Mouse (Mus musculus) limb, embryonic 13.5 days (tissue): ENCODE measurements at regions not wholly inside any gene's neighbourhood (a gene's known extent, or its start where the extent isn't known, plus 50 kb on each side); places are given as distances from the start of the nearest gene placed in this dataset.

Source experiments
- ATAC-seq: fragments of 200-750 bp; cut with Nextera tagmentation; 2 replicates; pipeline ENCODE4 v1.8.0; 2017; ENCODE audit warnings: low read depth, moderate number of reproducible peaks, moderate TSS enrichment; ENCODE audit not compliant: low FRiP score
- H3K27ac ChIP-seq: fragments of 300-500 bp; sonication (generic); 2 replicates; pipeline ENCODE4 v1.5.1; 2015; ENCODE audit warnings: inconsistent platforms, mild to moderate bottlenecking, moderate library complexity
- H3K27me3 ChIP-seq: fragments of 300-500 bp; sonication (generic); 2 replicates; pipeline ENCODE4 v1.6.1; 2015; ENCODE audit warnings: mild to moderate bottlenecking, inconsistent platforms
- H3K36me3 ChIP-seq: fragments of 300-500 bp; sonication (generic); 2 replicates; pipeline ENCODE4 v1.6.1; 2015; ENCODE audit warnings: inconsistent platforms, mild to moderate bottlenecking, moderate library complexity
- H3K4me1 ChIP-seq: fragments of 300-500 bp; sonication (generic); 2 replicates; pipeline ENCODE4 v1.6.1; 2015; ENCODE audit warnings: inconsistent platforms
- H3K4me2 ChIP-seq: fragments of 300-500 bp; sonication (generic); replicated peaks from 2 replicates; pipeline ENCODE4 v1.6.1; 2015; ENCODE audit warnings: inconsistent platforms, mild to moderate bottlenecking, moderate library complexity
- H3K4me3 ChIP-seq: fragments of 300-500 bp; sonication (generic); 2 replicates; pipeline ENCODE4 v1.5.1; 2015; ENCODE audit warnings: moderate library complexity, mild to moderate bottlenecking, inconsistent platforms
- H3K9ac ChIP-seq: fragments of 300-500 bp; sonication (generic); 2 replicates; pipeline ENCODE4 v1.6.1; 2015; ENCODE audit warnings: mild to moderate bottlenecking, inconsistent platforms
- H3K9me3 ChIP-seq: fragments of 300-500 bp; sonication (generic); 2 replicates; pipeline ENCODE4 v1.6.1; 2016; ENCODE audit warnings: inconsistent platforms
- WGBS: fragments of 180-500 bp; shearing (Covaris S2); methylation state at CpG from one replicate; pipeline ENCODE4 v1.1.7; 2015; 5-methylcytosine and 5-hydroxymethylcytosine counted together

GRCm38 (mm10) chr5:91892338-91892737, 70.5 kb downstream of the Rchy1 start:
- Histone ChIP-seq H3K36me3 (no peaks in the 10 kb centered on the region), H3K27ac (no peak overlapping the region), H3K4me1 (no peaks in the 10 kb centered on the region), H3K4me2 (no peak overlapping the region), H3K27me3 (no peaks in the 10 kb centered on the region), H3K9me3 (no peaks in the 10 kb centered on the region), H3K4me3 (no peak overlapping the region), H3K9ac (no peak overlapping the region)
- ATAC-seq = no peak; the same call in 1 of the 2 replicates
- 90% methylated on average over 2 of the region's 2 CpGs for WGBS

- 54% methylated on average over 1 of the region's 1 CpGs for WGBS
- Histone ChIP-seq H3K9me3 (no peaks in the 10 kb centered on the region), H3K4me3 (no peak overlapping the region), H3K9ac (no peak overlapping the region), H3K4me1 (no peaks in the 10 kb centered on the region), H3K27me3 (no peaks in the 10 kb centered on the region), H3K36me3 (no peaks in the 10 kb centered on the region), H3K4me2 (no peak overlapping the region), H3K27ac (no peak overlapping the region)
- ATAC-seq = no peak; the same call in 1 of the 2 replicates
Observed at GRCm38 (mm10) chr5:91881771-91882170, 81.1 kb downstream of the Rchy1 start.

GRCm38 (mm10) chr5:91880231-91880630, 82.6 kb downstream of the Rchy1 start:
- ATAC-seq = no peak
- no peak overlapping the region for H3K4me3 ChIP-seq
- H3K4me1 ChIP-seq = peaks cover 7% of the 10 kb centered on the region
- H3K4me2 ChIP-seq = no peak overlapping the region
- no peak overlapping the region for H3K27ac ChIP-seq
- H3K36me3 ChIP-seq = no peaks in the 10 kb centered on the region
- no peak overlapping the region for H3K9ac ChIP-seq
- no peaks in the 10 kb centered on the region for H3K9me3 ChIP-seq
- 90% methylated on average over 3 of the region's 3 CpGs for WGBS
- no peaks in the 10 kb centered on the region for H3K27me3 ChIP-seq

GRCm38 (mm10) chr5:91878627-91879026, 84.2 kb downstream of the Rchy1 start:
- peaks cover 13% of the 10 kb centered on the region for H3K4me1 ChIP-seq
- H3K9me3 ChIP-seq = no peaks in the 10 kb centered on the region
- no peaks in the 10 kb centered on the region for H3K27me3 ChIP-seq
- H3K36me3 ChIP-seq = no peaks in the 10 kb centered on the region
- no peak overlapping the region for H3K4me3 ChIP-seq
- ATAC-seq = no peak
- H3K9ac ChIP-seq = no peak overlapping the region
- H3K27ac ChIP-seq = no peak overlapping the region
- no peak overlapping the region for H3K4me2 ChIP-seq
- WGBS = 83% methylated on average over 11 of the region's 11 CpGs

- no peaks in the 10 kb centered on the region for H3K36me3 ChIP-seq
- no peak overlapping the region for H3K4me3 ChIP-seq
- no peak overlapping the region for H3K27ac ChIP-seq
- H3K9me3 ChIP-seq = no peaks in the 10 kb centered on the region
- no peaks in the 10 kb centered on the region for H3K27me3 ChIP-seq
- H3K4me1 ChIP-seq = peaks cover 13% of the 10 kb centered on the region
- WGBS = 78% methylated on average over 2 of the region's 2 CpGs
- H3K4me2 ChIP-seq = no peak overlapping the region
- ATAC-seq = no peak
- H3K9ac ChIP-seq = no peak overlapping the region
Observed at GRCm38 (mm10) chr5:91876682-91877031, 86.2 kb downstream of the Rchy1 start.

GRCm38 (mm10) chr5:91875875-91876681, 86.8 kb downstream of the Rchy1 start:
- 56% methylated on average over 10 of the region's 10 CpGs for WGBS

GRCm38 (mm10) chr5:91872816-91873215, 90.1 kb downstream of the Rchy1 start:
- H3K27ac ChIP-seq = no peak overlapping the region
- no peak for ATAC-seq
- H3K4me1 ChIP-seq = peaks cover 13% of the 10 kb centered on the region
- no peaks in the 10 kb centered on the region for H3K9me3 ChIP-seq
- WGBS = 86% methylated on average over 1 of the region's 1 CpGs
- no peaks in the 10 kb centered on the region for H3K27me3 ChIP-seq
- H3K4me2 ChIP-seq = no peak overlapping the region
- H3K4me3 ChIP-seq = no peak overlapping the region
- no peaks in the 10 kb centered on the region for H3K36me3 ChIP-seq
- H3K9ac ChIP-seq = no peak overlapping the region

More at GRCm38 (mm10) chr5:91875875-91876681, 86.8 kb downstream of the Rchy1 start:
- Histone ChIP-seq H3K4me2 (no peak overlapping the region), H3K4me3 (no peak overlapping the region), H3K27me3 (no peaks in the 10 kb centered on the region), H3K27ac (no peak overlapping the region), H3K4me1 (peaks cover 13% of the 10 kb centered on the region), H3K9ac (0 out of 2 replicates have a peak overlapping the region, but pooled peaks have one; percentile 14), H3K9me3 (no peaks in the 10 kb centered on the region), H3K36me3 (no peaks in the 10 kb centered on the region)
- ATAC-seq = peak; percentile 81

- Histone ChIP-seq H3K4me2 (no peak overlapping the region), H3K36me3 (no peaks in the 10 kb centered on the region), H3K27ac (no peak overlapping the region), H3K9me3 (no peaks in the 10 kb centered on the region), H3K4me3 (no peak overlapping the region), H3K4me1 (peaks cover 1% of the 10 kb centered on the region; the same call in 1 of the 2 replicates), H3K9ac (no peak overlapping the region), H3K27me3 (no peaks in the 10 kb centered on the region)
- no peak for ATAC-seq
- 93% methylated on average over 6 of the region's 6 CpGs for WGBS
Observed at GRCm38 (mm10) chr5:91869791-91870190, 93.1 kb downstream of the Rchy1 start.

- Histone ChIP-seq H3K27me3 (no peaks in the 10 kb centered on the region), H3K4me1 (no peaks in the 10 kb centered on the region), H3K4me3 (no peak overlapping the region), H3K9me3 (no peaks in the 10 kb centered on the region), H3K4me2 (no peak overlapping the region), H3K36me3 (no peaks in the 10 kb centered on the region), H3K9ac (no peak overlapping the region), H3K27ac (no peak overlapping the region)
- ATAC-seq = no peak
- 87% methylated on average over 3 of the region's 3 CpGs for WGBS
Observed at GRCm38 (mm10) chr5:91866184-91866583, 96.7 kb downstream of the Rchy1 start.

GRCm38 (mm10) chr5:91865365-91865764, 97.5 kb downstream of the Rchy1 start:
- Histone ChIP-seq H3K9me3 (no peaks in the 10 kb centered on the region), H3K4me3 (no peak overlapping the region), H3K27ac (no peak overlapping the region), H3K27me3 (no peaks in the 10 kb centered on the region), H3K4me2 (no peak overlapping the region), H3K4me1 (no peaks in the 10 kb centered on the region), H3K9ac (no peak overlapping the region), H3K36me3 (no peaks in the 10 kb centered on the region)
- 86% methylated on average over 3 of the region's 3 CpGs for WGBS
- no peak for ATAC-seq

- no peaks in the 10 kb centered on the region for H3K36me3 ChIP-seq
- H3K4me2 ChIP-seq = no peak overlapping the region
- 94% methylated on average over 3 of the region's 3 CpGs for WGBS
- H3K9me3 ChIP-seq = no peaks in the 10 kb centered on the region
- no peak overlapping the region for H3K27ac ChIP-seq
- H3K4me1 ChIP-seq = no peaks in the 10 kb centered on the region
- no peak overlapping the region for H3K9ac ChIP-seq
- ATAC-seq = no peak
- no peaks in the 10 kb centered on the region for H3K27me3 ChIP-seq
- no peak overlapping the region for H3K4me3 ChIP-seq
Observed at GRCm38 (mm10) chr5:91862843-91863242, 100.0 kb downstream of the Rchy1 start.

GRCm38 (mm10) chr5:91862243-91862642, 100.6 kb downstream of the Rchy1 start:
- no peaks in the 10 kb centered on the region for H3K4me1 ChIP-seq
- ATAC-seq = no peak

More at GRCm38 (mm10) chr5:91862243-91862642, 100.6 kb downstream of the Rchy1 start:
- Histone ChIP-seq H3K4me3 (no peak overlapping the region), H3K36me3 (no peaks in the 10 kb centered on the region), H3K27ac (no peak overlapping the region), H3K4me2 (no peak overlapping the region), H3K27me3 (no peaks in the 10 kb centered on the region), H3K9me3 (no peaks in the 10 kb centered on the region), H3K9ac (no peak overlapping the region)
- 78% methylated on average over 3 of the region's 3 CpGs for WGBS
